Mouse (Mus musculus) 3134 (cell line): ENCODE data around the gene Col8a1.

ENCODE experiments used
- DNase-seq: peaks from one replicate; pipeline ENCODE4 v3.0.0-alpha.2; 2011; ENCODE audit warnings: low spot score; ENCODE audit not compliant: insufficient read length; ENCODE audit errors: extremely low read depth

Col8a1 gene

GRCm38 (mm10) chr16:57685790-57686399 lies 68.6 kb downstream of the Col8a1 start:
- DNase-seq = no peak

GRCm38 (mm10) chr16:57672251-57672650 lies 82.3 kb downstream of the Col8a1 start:
- DNase-seq = no peak

GRCm38 (mm10) chr16:57671637-57672036 lies 82.9 kb downstream of the Col8a1 start:
- peak; percentile 66 for DNase-seq

DNA sequence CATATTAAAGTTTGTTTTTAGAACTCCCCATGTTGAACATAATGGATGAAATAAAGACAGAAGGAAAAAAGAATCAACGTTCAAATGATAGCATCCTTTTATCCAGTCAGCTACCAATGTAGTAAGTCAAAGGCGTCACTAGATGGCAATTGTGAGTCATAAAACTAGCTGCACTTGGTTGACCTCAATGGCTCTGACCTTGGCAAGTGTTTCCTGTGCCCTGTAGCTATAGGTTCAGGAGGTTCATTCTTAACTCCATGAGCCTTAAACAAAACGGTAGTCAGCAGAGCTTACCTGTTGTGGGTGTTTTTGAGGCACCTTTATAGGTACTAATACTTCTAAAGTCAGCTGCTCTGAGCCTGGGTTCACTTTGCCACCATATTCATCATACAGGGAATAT lies 85.2 kb downstream of the Col8a1 start:
- DNase-seq = peak; percentile 20

DNA sequence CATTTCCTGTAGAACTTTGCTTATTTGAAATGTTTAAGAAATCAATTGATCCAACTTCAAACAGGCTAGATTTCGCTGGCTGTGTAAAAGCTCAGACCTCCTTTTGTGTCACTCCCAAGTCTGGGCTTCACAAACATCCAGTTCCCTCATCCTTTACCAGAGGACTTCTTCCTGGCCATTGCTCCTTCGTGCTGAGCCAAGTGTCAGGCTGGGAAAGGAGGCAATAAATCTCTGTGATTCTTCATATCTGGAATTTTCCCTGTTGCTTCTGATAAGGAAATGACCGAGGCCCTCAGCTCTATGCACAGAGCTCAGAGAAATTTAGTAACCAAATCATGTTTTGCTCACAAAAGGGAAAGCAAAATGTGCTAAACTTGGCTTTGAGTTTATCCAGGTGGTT lies 91.9 kb downstream of the Col8a1 start:
- DNase-seq = no peak

- DNase-seq = peak; percentile 74
Measured at GRCm38 (mm10) chr16:57649888-57650287, 104.6 kb downstream of the Col8a1 start.

- DNase-seq = no peak
Measured at GRCm38 (mm10) chr16:57641346-57641885, 113.1 kb downstream of the Col8a1 start.

GRCm38 (mm10) chr16:57634766-57635165 lies 119.8 kb downstream of the Col8a1 start:
- DNase-seq = no peak

GRCm38 (mm10) chr16:57634191-57634590 lies 120.3 kb downstream of the Col8a1 start:
- DNase-seq = peak; percentile 36

GRCm38 (mm10) chr16:57611768-57612167 lies 142.8 kb downstream of the Col8a1 start:
- no peak for DNase-seq

DNA sequence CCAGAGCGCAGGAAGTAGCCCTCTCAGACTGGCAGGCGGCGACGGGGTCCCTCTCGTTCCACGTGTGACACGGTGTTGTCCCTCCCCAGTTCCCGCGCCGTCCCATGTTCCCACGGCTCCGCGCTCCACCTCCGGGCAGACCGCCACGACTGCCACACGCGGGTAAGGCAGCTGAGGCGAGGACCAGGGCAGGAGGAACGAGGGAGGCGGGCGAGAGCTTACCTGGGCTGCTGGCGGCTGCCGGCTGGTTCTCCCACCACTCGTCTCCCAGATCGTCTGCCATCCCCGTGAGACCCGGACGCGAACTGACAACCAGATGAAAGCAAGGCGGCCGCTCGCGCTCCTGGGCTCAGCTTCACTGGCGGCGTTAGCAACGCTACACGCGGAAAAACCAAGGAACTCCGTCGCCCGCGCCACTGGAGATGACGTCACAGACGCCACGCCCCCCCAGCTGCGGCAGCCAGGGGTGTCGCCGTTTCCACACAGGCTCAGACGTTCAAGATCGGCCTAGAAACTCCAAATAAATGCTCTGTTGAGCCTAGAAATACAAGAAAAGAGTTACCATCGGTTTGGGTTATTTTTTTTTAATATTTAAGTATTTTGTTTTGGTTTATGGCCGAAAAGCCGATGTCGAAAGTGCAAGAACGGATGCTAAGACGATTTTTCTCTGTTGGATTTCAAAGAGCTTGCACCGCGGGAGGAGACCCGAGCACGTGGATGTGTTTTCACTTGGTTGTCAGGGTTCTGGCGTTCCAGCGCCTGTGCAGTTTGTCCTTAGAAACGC lies 147.9 kb downstream of the Col8a1 start, which contains the start of gene Cmss1:
Gene Cmss1, minus strand, starts transcription at position 421 of the 784 bp plus-strand sequence.
- DNase-seq = peak; percentile 87

GRCm38 (mm10) chr16:57601031-57601430 lies 153.5 kb downstream of the Col8a1 start:
- no peak for DNase-seq

DNA sequence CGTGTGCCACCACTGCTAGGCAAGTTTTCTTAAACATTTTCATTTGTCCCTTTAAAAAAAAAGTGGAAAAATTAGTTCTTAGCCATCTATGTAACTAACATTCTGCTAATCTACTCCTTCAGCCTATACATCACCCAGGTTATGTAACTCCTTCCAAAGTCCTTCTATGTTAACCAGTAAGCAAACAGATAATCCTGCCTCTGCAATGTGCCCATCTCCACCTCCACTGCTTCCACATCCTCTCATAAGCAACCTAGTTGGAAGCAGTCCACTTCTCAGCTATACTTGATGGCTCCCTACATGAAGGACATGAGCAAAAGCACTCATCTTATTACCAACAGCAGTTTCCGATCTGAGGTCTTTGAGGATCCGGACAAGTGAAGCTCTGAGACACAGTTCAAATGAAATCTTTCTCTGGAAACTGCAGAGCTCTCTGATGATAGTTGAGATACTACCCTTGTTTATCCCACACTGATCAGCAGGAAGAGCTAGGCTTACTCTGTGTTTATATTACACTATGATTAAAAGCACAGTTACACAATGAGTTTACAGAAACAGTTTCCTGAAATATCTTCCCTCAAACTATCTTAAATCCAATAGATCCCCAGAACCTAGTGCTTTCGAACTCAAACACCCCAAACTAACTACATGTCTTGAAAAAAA lies 157.1 kb downstream of the Col8a1 start:
- no peak for DNase-seq

DNA sequence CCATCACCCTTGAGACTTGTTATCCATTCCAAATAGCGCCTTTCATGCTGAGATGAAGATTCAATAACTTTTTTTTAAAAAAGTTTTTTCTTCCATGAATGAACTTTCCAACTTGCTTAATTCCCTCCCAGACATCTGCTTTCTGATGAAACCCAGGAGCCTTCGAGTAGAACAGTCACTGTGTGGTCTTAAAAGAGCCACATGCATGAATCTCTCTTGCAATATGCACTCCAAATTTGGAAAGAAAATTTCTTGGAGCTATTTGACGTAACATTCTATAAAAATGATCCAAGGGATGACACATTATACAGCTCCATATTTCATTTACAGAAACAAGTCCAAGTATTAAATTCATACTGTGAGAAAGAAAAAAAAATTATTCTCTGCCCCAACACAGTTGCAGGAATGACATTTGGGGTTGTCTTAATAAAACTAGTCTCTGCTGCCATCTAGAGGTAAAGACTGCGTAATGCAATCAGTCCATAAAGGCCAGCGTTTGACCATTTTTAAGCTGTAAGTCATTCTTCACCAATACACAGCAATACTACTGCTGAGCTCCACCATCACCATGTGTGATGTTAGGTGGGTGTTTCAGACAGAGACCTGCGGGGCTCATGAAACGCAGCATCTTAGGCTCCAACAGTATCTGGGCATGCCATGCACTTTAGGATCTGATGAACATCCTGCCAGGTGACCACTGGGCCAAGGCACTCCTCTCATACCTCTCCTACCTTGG lies 160.9 kb downstream of the Col8a1 start:
- DNase-seq = peak; percentile 33

- no peak for DNase-seq
Measured at GRCm38 (mm10) chr16:57585201-57585600, 169.3 kb downstream of the Col8a1 start.

DNA sequence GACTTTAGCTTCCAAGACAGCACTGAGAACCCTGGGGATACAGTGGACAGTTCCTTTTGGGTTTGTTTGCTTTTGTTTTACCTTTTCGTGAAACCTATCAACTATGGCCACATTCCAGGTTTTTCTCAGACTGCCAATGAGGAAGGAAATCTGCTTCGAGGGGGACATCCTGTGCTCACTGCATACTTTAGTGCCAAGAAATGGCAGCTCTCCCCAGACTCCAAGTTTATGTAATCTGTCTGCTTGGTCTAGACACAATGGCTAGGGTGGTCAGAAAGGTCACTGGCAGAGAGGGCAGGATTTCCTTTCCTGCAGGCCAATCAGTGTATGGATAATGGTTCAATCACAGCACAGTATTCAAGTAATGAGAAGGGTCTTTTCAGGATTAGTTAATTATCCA lies 172.5 kb downstream of the Col8a1 start:
- DNase-seq = no peak

DNA sequence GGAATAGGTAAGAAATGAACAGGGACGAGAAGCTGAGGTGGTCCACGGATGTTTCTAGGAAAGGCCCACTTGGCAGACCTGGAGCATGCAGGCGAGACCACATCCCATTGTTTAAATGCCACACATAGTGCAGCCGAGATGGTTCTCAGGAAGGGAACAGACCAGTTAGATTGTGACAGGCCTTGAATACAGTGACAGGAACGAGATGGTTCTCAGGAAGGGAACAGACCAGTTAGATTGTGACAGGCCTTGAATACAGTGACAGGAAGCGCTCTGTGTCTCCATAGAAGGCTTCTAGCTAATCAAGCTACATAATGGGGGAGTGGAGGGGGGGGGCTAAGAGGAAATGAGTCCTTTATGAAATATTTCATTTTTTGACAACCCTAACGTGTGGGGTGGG lies 174.5 kb downstream of the Col8a1 start:
- no peak for DNase-seq

DNA sequence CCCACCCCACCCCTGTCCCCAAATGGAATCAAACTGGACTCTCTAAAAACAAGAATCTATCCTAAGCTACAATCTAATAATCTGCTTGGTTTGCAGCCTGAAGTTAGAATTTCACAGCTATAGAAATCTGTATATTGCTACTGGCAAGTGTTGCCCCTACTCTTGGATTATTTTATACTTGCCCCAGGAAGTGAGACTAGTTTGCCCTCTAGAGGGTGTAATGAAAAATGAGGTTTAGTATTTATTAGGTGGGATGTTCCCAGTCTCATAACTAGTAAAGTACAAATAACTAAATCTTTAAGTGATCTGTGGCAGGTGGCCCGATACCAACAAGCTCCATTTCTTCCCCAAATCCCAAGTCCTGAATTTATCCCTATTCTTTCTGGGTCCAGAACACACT lies 177.0 kb downstream of the Col8a1 start:
- no peak for DNase-seq

GRCm38 (mm10) chr16:57575764-57576388 lies 178.7 kb downstream of the Col8a1 start:
- no peak for DNase-seq
